Mouse (Mus musculus): ENCODE data around the gene Ifna5. TPM values are rescaled to one million over a fixed set of nuclear protein-coding genes. Genes with fewer than 3 reads are reported as not detected.

Ifna5 gene
- polyA plus RNA-seq, 1 experiment from 2014 or later, result not detected

Other genes with a start within 250 kb of the Ifna5 start
- gene Ifna9, start 243.1 kb upstream of the Ifna5 start, polyA plus RNA-seq (2014; fragmentation: Nextera tagmentation; extraction: Ambion mirVana), result not detected in 2 replicates
- not detected in 2 replicates for gene Ifna12, start 232.1 kb upstream of the Ifna5 start, polyA plus RNA-seq (2014; fragmentation: Nextera tagmentation; extraction: Ambion mirVana)
- not detected in 2 replicates for gene C87499, start 201.1 kb upstream of the Ifna5 start, polyA plus RNA-seq (2014; fragmentation: Nextera tagmentation; extraction: Ambion mirVana)
- not detected in 2 replicates for gene Ifna13, start 191.1 kb upstream of the Ifna5 start, polyA plus RNA-seq (2014; fragmentation: Nextera tagmentation; extraction: Ambion mirVana)
- not detected in 2 replicates for gene Ifna16, start 158.6 kb upstream of the Ifna5 start, polyA plus RNA-seq (2014; fragmentation: Nextera tagmentation; extraction: Ambion mirVana)
- not detected in 2 replicates for gene Ifna2, start 151.6 kb upstream of the Ifna5 start, polyA plus RNA-seq (2014; fragmentation: Nextera tagmentation; extraction: Ambion mirVana)
- gene Ifnab, start 144.2 kb upstream of the Ifna5 start, polyA plus RNA-seq (2014; fragmentation: Nextera tagmentation; extraction: Ambion mirVana), result not detected in 2 replicates
- gene Gm26566, start 113.7 kb upstream of the Ifna5 start, polyA plus RNA-seq (2014; fragmentation: Nextera tagmentation; extraction: Ambion mirVana), result 0.85 and 0.96 TPM in 2 replicates
- 65.1 and 72.9 TPM in 2 replicates for gene Klhl9, start 113.1 kb upstream of the Ifna5 start, polyA plus RNA-seq (2014; fragmentation: Nextera tagmentation; extraction: Ambion mirVana)
- not detected in 2 replicates for gene Gm13271, start 80.7 kb upstream of the Ifna5 start, polyA plus RNA-seq (2014; fragmentation: Nextera tagmentation; extraction: Ambion mirVana)
- not detected in 2 replicates for gene Gm13283, start 75.4 kb upstream of the Ifna5 start, polyA plus RNA-seq (2014; fragmentation: Nextera tagmentation; extraction: Ambion mirVana)
- gene Gm13290, start 61.7 kb upstream of the Ifna5 start, polyA plus RNA-seq (2014; fragmentation: Nextera tagmentation; extraction: Ambion mirVana), result not detected in 2 replicates
- not detected in 2 replicates for gene Gm13289, start 58.6 kb upstream of the Ifna5 start, polyA plus RNA-seq (2014; fragmentation: Nextera tagmentation; extraction: Ambion mirVana)
- not detected in 2 replicates for gene Gm13272, start 55.7 kb upstream of the Ifna5 start, polyA plus RNA-seq (2014; fragmentation: Nextera tagmentation; extraction: Ambion mirVana)
- not detected in 2 replicates for gene Ifnz, start 53.4 kb upstream of the Ifna5 start, polyA plus RNA-seq (2014; fragmentation: Nextera tagmentation; extraction: Ambion mirVana)
- gene Gm13276, start 49.8 kb upstream of the Ifna5 start, polyA plus RNA-seq (2014; fragmentation: Nextera tagmentation; extraction: Ambion mirVana), result not detected in 2 replicates
- not detected in 2 replicates for gene Gm13277, start 46.9 kb upstream of the Ifna5 start, polyA plus RNA-seq (2014; fragmentation: Nextera tagmentation; extraction: Ambion mirVana)
- not detected in 2 replicates for gene Gm13278, start 44.0 kb upstream of the Ifna5 start, polyA plus RNA-seq (2014; fragmentation: Nextera tagmentation; extraction: Ambion mirVana)
- gene Gm13275, start 41.0 kb upstream of the Ifna5 start, polyA plus RNA-seq (2014; fragmentation: Nextera tagmentation; extraction: Ambion mirVana), result not detected in 2 replicates
- gene Gm13279, start 38.1 kb upstream of the Ifna5 start, polyA plus RNA-seq (2014; fragmentation: Nextera tagmentation; extraction: Ambion mirVana), result not detected in 2 replicates
- 0.26 and 0.66 TPM in 2 replicates for gene Gm13285, start 35.9 kb upstream of the Ifna5 start, polyA plus RNA-seq (2014; fragmentation: Nextera tagmentation; extraction: Ambion mirVana)
- not detected in 2 replicates for gene Gm13287, start 32.3 kb upstream of the Ifna5 start, polyA plus RNA-seq (2014; fragmentation: Nextera tagmentation; extraction: Ambion mirVana)
- gene Gm13288, start 30.0 kb upstream of the Ifna5 start, polyA plus RNA-seq (2014; fragmentation: Nextera tagmentation; extraction: Ambion mirVana), result not detected in 2 replicates
- not detected in 2 replicates for gene Ifna7, start 19.3 kb upstream of the Ifna5 start, polyA plus RNA-seq (2014; fragmentation: Nextera tagmentation; extraction: Ambion mirVana)
- gene Ifna11, start 15.6 kb upstream of the Ifna5 start, polyA plus RNA-seq (2014; fragmentation: Nextera tagmentation; extraction: Ambion mirVana), result not detected in 2 replicates
- gene Ifna6, start 8.1 kb upstream of the Ifna5 start, polyA plus RNA-seq (2014; fragmentation: Nextera tagmentation; extraction: Ambion mirVana), result not detected in 2 replicates
- not detected in 2 replicates for gene Ifna4, start 6.3 kb downstream of the Ifna5 start, polyA plus RNA-seq (2014; fragmentation: Nextera tagmentation; extraction: Ambion mirVana)
- gene Ifna1, start 14.6 kb downstream of the Ifna5 start, polyA plus RNA-seq (2014; fragmentation: Nextera tagmentation; extraction: Ambion mirVana), result not detected in 2 replicates
- not detected in 2 replicates for gene Ifne, start 44.7 kb downstream of the Ifna5 start, polyA plus RNA-seq (2014; fragmentation: Nextera tagmentation; extraction: Ambion mirVana)